Mouse (Mus musculus) brain, embryonic 14.5 days (tissue): Measurements from ENCODE around the gene Cbln3. TPM values are rescaled to one million over a fixed set of nuclear protein-coding genes. Genes with fewer than 3 reads are reported as not detected.

Source experiments
- DNase-seq: peaks from one replicate; pipeline ENCODE4 v3.0.0-alpha.2; 2011; ENCODE audit warnings: low read depth
- CTCF ChIP-seq: fragments of 200-500 bp; IDR thresholded peaks from 2 replicates; pipeline ENCODE4 v1.5.1; 2012; ENCODE audit warnings: inconsistent platforms, mild to moderate bottlenecking, moderate library complexity, borderline replicate concordance; ENCODE audit not compliant: insufficient read depth, insufficient read length; ENCODE audit errors: extremely low read depth
- POLR2A ChIP-seq: fragments of 200-500 bp; IDR thresholded peaks from 2 replicates; pipeline ENCODE4 v1.6.1; 2012; ENCODE audit warnings: mild to moderate bottlenecking, inconsistent platforms, borderline replicate concordance; ENCODE audit not compliant: poor library complexity, insufficient read depth, insufficient read length, severe bottlenecking; ENCODE audit errors: extremely low read depth
- polyA plus RNA-seq: library from polyadenylated mRNA; depleted of rRNA; stranded (reverse); fragments of >200 nt; gene quantifications from 2 replicates; pipeline ENCODE4 v1.2.3, GENCODE M21; 2012; rRNA removed

The Cbln3 gene
- polyA plus RNA-seq, 1 experiment, result 0.51 TPM

DNA sequence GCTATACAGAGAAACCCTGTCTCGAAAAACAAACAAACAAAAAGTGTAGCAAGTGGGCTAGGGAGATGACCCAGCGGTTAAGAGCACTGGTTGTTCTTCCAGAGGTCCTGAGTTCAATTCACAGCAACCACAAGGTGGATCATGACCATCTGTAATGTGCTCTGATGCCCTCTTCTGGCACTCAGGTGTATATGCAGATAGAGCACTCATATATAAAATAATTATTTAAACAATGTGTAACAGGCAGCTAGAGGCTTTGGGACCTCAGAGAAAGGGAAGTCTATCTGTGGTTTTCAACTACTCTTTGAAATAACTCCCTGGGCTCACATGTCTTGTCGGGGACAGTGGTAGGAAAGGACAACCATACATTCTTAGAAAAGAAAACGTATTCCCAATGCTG, 45.5 kb downstream of the Cbln3 start:
- DNase-seq, result no peak
- TF ChIP-seq POLR2A, result no peak
- TF ChIP-seq CTCF, result 0 out of 2 replicates have a peak, but pooled peaks have one; percentile 6

DNA sequence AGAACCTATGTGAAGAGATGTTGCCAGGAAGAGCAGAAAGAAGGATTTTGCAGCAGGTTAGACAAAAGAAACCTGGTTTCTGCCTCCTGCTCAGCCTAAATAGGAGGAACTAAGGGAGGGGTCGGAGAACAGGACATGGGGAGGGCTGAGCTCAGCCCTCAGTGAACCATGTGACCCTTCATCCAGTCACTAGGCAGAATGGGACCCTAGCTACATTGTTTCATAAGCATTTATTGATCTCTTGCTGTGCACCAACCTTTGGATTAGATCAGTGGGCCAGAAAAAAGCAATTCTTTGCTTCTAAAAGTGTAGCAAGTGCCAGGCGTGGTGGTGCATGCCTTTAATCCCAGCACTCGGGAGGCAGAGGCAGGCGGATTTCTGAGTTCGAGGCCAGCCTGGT, 45.9 kb downstream of the Cbln3 start:
- TF ChIP-seq POLR2A (no peak), CTCF (no peak)
- DNase-seq, result no peak

DNA sequence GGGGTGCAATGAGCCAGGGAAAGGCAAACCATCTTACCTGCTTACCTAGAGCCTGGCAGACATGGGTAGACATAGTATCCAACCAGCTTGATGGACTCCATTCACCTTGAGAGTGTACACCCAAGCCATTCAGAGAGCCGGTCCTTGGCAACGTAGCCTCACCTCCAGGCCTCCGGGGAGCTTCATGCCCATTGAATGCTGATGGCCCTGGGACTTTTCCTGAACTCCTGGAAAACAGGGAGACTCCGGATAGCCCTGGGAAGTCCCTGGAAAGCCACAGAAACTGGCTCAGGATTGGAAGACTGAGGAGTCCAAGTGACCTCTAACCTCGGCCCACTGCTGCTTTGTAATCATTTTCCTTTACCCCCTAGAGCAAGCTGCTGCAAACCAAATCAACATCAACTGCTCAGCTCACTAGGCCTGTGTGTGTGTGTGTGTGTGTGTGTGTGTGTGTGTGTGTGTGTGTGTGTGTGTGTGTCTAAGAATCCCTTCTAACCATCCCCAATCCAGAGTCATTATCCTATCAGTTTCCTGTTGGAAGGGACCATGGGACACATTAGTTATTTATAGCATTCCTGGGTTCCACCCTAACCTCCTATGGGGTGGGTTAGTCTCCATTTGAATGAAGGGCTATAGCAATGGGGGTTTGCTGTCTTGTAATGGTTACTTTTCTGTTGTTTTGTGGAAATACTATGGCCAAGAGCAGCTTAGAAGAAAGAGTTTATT, 49.2 kb downstream of the Cbln3 start:
- no peak for DNase-seq
- no peak for TF ChIP-seq POLR2A
- no peak for TF ChIP-seq CTCF

DNA sequence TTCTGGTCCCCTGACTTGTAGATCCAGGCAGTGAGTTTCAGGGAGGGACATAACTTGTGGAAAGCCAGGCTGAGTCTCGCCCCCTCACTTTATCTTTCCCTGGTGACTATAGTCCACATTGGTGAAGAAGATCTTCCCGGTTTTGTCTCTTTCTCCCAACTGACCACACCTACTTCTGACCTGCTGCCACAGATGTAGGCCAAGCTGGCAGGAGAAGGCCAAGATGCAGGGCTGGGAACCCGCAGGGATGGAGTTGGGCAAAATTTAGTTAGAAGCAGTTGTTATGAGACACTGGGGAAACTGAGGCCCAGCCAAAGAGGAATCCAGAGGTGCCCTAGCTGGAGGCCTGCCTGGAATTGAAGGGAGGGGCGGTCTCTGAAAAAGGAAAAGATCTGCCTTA, 51.1 kb downstream of the Cbln3 start:
- TF ChIP-seq POLR2A (no peak), CTCF (no peak)
- no peak for DNase-seq

DNA sequence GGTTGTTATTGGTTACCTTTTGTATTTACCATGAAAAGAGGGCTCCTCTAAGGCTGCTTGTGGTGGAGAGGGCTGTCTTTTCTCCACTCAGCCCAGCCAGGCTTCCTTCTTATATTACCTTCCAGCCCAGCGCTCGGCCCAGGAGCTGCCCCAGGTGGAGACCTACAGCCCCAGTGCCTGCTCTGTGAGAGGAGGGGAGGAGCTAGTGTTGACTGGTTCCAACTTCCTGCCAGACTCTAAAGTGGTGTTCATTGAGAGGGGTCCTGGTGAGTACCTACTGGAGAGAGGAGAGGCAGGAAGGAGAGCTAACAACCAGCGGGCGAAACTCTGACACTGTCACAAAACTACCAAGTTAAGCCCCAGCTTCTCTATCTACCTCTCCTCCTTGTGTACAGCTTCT, 53.9 kb downstream of the Cbln3 start:
- no peak for TF ChIP-seq CTCF
- TF ChIP-seq POLR2A, result no peak
- DNase-seq, result no peak

DNA sequence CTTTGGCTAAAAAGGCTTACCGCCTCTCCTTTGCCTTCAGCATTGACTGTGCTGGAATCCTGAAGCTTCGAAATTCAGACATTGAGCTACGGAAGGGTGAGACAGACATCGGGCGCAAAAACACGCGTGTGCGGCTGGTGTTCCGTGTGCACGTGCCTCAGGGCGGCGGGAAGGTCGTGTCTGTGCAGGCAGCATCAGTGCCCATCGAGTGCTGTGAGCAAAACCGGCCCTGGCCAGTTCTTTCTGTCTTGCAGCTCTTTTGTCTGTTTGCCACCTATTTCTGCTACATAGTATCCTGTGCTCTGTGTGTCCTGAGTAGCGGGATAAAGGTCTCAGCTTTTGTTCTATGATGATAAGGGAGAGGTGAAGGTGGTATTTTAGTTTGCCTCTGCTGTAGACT, 54.3 kb downstream of the Cbln3 start:
- no peak for DNase-seq
- TF ChIP-seq POLR2A (no peak), CTCF (no peak)

Other genes starting within 250 kb of the Cbln3 start
- gene Ipo4, start 248.4 kb downstream of the Cbln3 start, polyA plus RNA-seq, result 182 and 184 TPM in 2 replicates
- 8.4 and 8.8 TPM in 2 replicates for gene Gm49378, start 246.5 kb downstream of the Cbln3 start, polyA plus RNA-seq
- 44.9 and 45.8 TPM in 2 replicates for gene Tm9sf1, start 240.6 kb downstream of the Cbln3 start, polyA plus RNA-seq
- 1.2 and 1.8 TPM in 2 replicates for gene Tssk4, start 234.2 kb downstream of the Cbln3 start, polyA plus RNA-seq
- 45.8 and 51.0 TPM in 2 replicates for gene Mdp1, start 223.9 kb downstream of the Cbln3 start, polyA plus RNA-seq
- 32.8 and 41.3 TPM in 2 replicates for gene Gmpr2, start 212.5 kb downstream of the Cbln3 start, polyA plus RNA-seq
- gene Nedd8, start 212.3 kb downstream of the Cbln3 start, polyA plus RNA-seq, result 351 and 412 TPM in 2 replicates
- 23.2 and 31.9 TPM in 2 replicates for gene Tinf2, start 202.6 kb downstream of the Cbln3 start, polyA plus RNA-seq
- gene Tgm1, start 170.5 kb downstream of the Cbln3 start, polyA plus RNA-seq, result 0.96 and 1.2 TPM in 2 replicates
- gene Rabggta, start 162.1 kb downstream of the Cbln3 start, polyA plus RNA-seq, result 64.9 and 72.8 TPM in 2 replicates
- gene Dhrs1, start 138.7 kb downstream of the Cbln3 start, polyA plus RNA-seq, result 67.1 and 88.2 TPM in 2 replicates
- gene Nop9, start 138.7 kb downstream of the Cbln3 start, polyA plus RNA-seq, result 24.6 and 27.9 TPM in 2 replicates
- 0.60 and 0.76 TPM in 2 replicates for gene Cideb, start 125.9 kb downstream of the Cbln3 start, polyA plus RNA-seq
- 0.29 and 0.38 TPM in 2 replicates for gene Ltb4r2, start 123.0 kb downstream of the Cbln3 start, polyA plus RNA-seq
- 0.45 and 0.71 TPM in 2 replicates for gene Ltb4r1, start 118.4 kb downstream of the Cbln3 start, polyA plus RNA-seq
- gene Adcy4, start 100.3 kb downstream of the Cbln3 start, polyA plus RNA-seq, result 3.5 and 7.8 TPM in 2 replicates
- 2.5 and 2.6 TPM in 2 replicates for gene Ripk3, start 95.5 kb downstream of the Cbln3 start, polyA plus RNA-seq
- 22.3 and 26.2 TPM in 2 replicates for gene Nfatc4, start 61.2 kb downstream of the Cbln3 start, polyA plus RNA-seq
- 14.1 and 24.1 TPM in 2 replicates for gene Nynrin, start 30.4 kb downstream of the Cbln3 start, polyA plus RNA-seq
- 13.4 and 13.7 TPM in 2 replicates for gene Khnyn, start 555 bp upstream of the Cbln3 start, polyA plus RNA-seq
- 97.6 and 120 TPM in 2 replicates for gene Sdr39u1, start 15.9 kb upstream of the Cbln3 start, polyA plus RNA-seq
- 1.9 and 5.3 TPM in 2 replicates for gene Cma1, start 60.3 kb upstream of the Cbln3 start, polyA plus RNA-seq
- not detected in 2 replicates for gene Cma2, start 66.6 kb upstream of the Cbln3 start, polyA plus RNA-seq
- gene Mcpt1, start 133.6 kb upstream of the Cbln3 start, polyA plus RNA-seq, result 0.06 and 0.08 TPM in 2 replicates
- not detected in 2 replicates for gene Mcpt9, start 146.1 kb upstream of the Cbln3 start, polyA plus RNA-seq
- gene Mcpt2, start 157.6 kb upstream of the Cbln3 start, polyA plus RNA-seq, result not detected in 2 replicates
- gene Mcpt4, start 177.9 kb upstream of the Cbln3 start, polyA plus RNA-seq, result 0.18 and 0.22 TPM in 2 replicates
- gene Mcpt8, start 200.9 kb upstream of the Cbln3 start, polyA plus RNA-seq, result 0.08 TPM in 1 of 2 replicates, not detected in the other
- gene Ctsg, start 218.2 kb upstream of the Cbln3 start, polyA plus RNA-seq, result 0.08 and 0.25 TPM in 2 replicates
- 0.10 TPM in 1 of 2 replicates, not detected in the other for gene Gzme, start 236.2 kb upstream of the Cbln3 start, polyA plus RNA-seq
- gene Gzmd, start 248.2 kb upstream of the Cbln3 start, polyA plus RNA-seq, result not detected in 2 replicates